Mouse (Mus musculus): ENCODE data around the gene Slco2a1.

DNA sequence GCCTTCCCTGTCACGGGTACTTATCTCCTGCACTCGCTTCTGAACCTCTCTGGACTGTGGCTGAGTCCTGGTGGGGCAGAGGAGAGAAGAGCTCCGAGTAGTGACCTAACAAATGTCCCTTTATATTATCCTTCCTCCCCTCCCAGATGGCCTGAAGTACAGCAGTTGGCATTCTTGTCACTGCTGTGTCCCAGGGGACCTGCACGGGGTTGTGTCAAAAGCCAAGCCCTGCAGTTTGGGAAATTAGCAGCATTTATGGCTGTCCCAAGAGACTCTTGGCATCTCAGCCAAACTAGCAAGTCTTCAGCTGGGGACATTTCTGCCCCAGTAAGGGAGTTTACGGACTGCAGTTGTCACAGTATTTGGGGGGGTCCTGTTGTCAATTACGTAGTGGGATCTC, 151.0 kb downstream of the Slco2a1 start:
- no peak for TF ChIP-seq POLR2A (IDR thresholded peaks at IDR 0.05; ENCODE audit: borderline replicate concordance, extremely low read depth, insufficient read depth, insufficient read length, poor library complexity, severe bottlenecking)
- TF ChIP-seq CTCF (IDR thresholded peaks at IDR 0.05; ENCODE audit: borderline replicate concordance, extremely low read depth, insufficient read depth, insufficient read length) = no peak

Data from brain, embryonic 14.5 days (tissue).